Mouse (Mus musculus): ENCODE results near the gene Sytl5.

Sytl5 gene

GRCm38 (mm10) chrX:10005946-10006345 lies 120.5 kb downstream of the Sytl5 start:
- Histone ChIP-seq H3K36me3 (ENCODE audit: insufficient read depth, low read length) (no peaks in the 10 kb centered on the region), H3K9me3 (ENCODE audit: low read length) (no peaks in the 10 kb centered on the region), H3K4me3 (replicated peaks; ENCODE audit: low read length) (no peak overlapping the region), H3K27me3 (ENCODE audit: insufficient read depth, low read length) (no peaks in the 10 kb centered on the region), H3K4me1 (replicated peaks; ENCODE audit: low read depth, low read length) (no peaks in the 10 kb centered on the region)
- no peak for TF ChIP-seq NANOG (IDR thresholded peaks at IDR 0.05; ENCODE audit: borderline replicate concordance, low read length)

- Histone ChIP-seq H3K4me1 (replicated peaks; ENCODE audit: low read depth, low read length) (no peaks in the 10 kb centered on the region), H3K27me3 (ENCODE audit: insufficient read depth, low read length) (no peaks in the 10 kb centered on the region), H3K4me3 (replicated peaks; ENCODE audit: low read length) (no peak overlapping the region), H3K36me3 (ENCODE audit: insufficient read depth, low read length) (no peaks in the 10 kb centered on the region), H3K9me3 (ENCODE audit: low read length) (no peaks in the 10 kb centered on the region)
- TF ChIP-seq NANOG (IDR thresholded peaks at IDR 0.05; ENCODE audit: borderline replicate concordance, low read length) (no peak), CTCF (conservative IDR thresholded peaks at IDR 0.05; ENCODE audit: low read length) (no peak), POU5F1 (IDR thresholded peaks at IDR 0.05; ENCODE audit: borderline replicate concordance, low read length) (no peak)
These were observed 122.4 kb downstream of the Sytl5 start for GRCm38 (mm10) chrX:10007675-10008270.

- Histone ChIP-seq H3K27me3 (ENCODE audit: insufficient read depth, low read length) (no peaks in the 10 kb centered on the region), H3K4me1 (replicated peaks; ENCODE audit: low read depth, low read length) (no peaks in the 10 kb centered on the region), H3K9me3 (ENCODE audit: low read length) (no peaks in the 10 kb centered on the region), H3K4me3 (replicated peaks; ENCODE audit: low read length) (no peak overlapping the region), H3K36me3 (ENCODE audit: insufficient read depth, low read length) (no peaks in the 10 kb centered on the region)
- TF ChIP-seq CTCF (conservative IDR thresholded peaks at IDR 0.05; ENCODE audit: low read length): no peak
- TF ChIP-seq POU5F1 (IDR thresholded peaks at IDR 0.05; ENCODE audit: borderline replicate concordance, low read length): no peak
- no peak for TF ChIP-seq NANOG (IDR thresholded peaks at IDR 0.05; ENCODE audit: borderline replicate concordance, low read length)
These were observed 124.8 kb downstream of the Sytl5 start for GRCm38 (mm10) chrX:10010202-10010601.

GRCm38 (mm10) chrX:10034666-10035065 lies 149.2 kb downstream of the Sytl5 start:
- no peak for TF ChIP-seq CTCF (conservative IDR thresholded peaks at IDR 0.05; ENCODE audit: low read length)
- TF ChIP-seq POU5F1 (IDR thresholded peaks at IDR 0.05; ENCODE audit: borderline replicate concordance, low read length): no peak
- no peak for TF ChIP-seq NANOG (IDR thresholded peaks at IDR 0.05; ENCODE audit: borderline replicate concordance, low read length)
- no peaks in the 10 kb centered on the region for H3K9me3 ChIP-seq (ENCODE audit: low read length)
- no peaks in the 10 kb centered on the region for H3K27me3 ChIP-seq (ENCODE audit: insufficient read depth, low read length)
- no peaks in the 10 kb centered on the region for H3K36me3 ChIP-seq (ENCODE audit: insufficient read depth, low read length)
- H3K4me1 ChIP-seq (replicated peaks; ENCODE audit: low read depth, low read length): no peaks in the 10 kb centered on the region
- H3K4me3 ChIP-seq (replicated peaks; ENCODE audit: low read length): no peak overlapping the region

Measured in E14TG2a.4 (cell line).